Mouse (Mus musculus) left cerebral cortex, adult 11 months (tissue): ENCODE results near the gene Olfr1275.

Experiments
- DNase-seq: peaks from one replicate; pipeline ENCODE4 v3.0.0; 2022; ENCODE audit warnings: low spot score

The Olfr1275 gene

DNA sequence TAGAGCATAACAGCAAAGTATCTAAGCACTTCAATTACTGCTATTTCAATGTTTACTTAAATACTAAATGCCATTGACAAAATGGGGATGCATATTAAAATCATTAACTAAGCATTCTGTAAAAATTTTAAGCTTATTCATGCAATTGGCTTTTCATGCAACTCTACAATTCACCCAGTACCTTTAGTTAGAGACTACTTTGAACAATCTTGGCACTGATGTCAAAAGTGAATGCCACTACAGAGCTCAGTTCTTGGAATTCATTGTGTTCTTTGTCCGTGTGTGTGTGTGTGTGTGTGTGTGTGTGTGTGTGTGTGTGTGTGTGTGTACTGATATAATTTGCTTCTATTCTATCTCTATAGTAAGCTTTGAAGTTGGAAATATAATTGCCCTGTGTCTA lies at the start of gene Olfr1275:
Olfr1275 (minus strand) TSS at position 101 of the 400 bp plus-strand sequence.
- no peak for DNase-seq

DNA sequence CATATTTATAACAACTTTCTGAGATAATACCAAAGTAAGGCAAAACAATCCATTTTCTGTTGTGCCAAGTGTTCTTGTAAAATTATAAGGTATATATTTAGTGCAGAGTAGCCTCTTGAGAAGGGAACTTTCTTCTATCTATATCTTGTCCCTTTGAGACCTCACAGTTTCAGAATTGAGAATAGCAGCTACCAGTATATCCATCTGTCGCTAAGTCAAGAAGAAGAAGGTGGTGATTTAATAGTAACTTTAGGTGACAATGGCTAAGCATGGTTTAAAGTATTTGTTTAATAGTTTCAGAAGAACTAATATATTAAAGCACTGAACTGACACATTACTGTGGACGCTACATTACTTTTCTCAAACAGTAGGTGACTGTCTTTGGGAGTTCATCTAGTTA lies 38.9 kb upstream of the Olfr1275 start, which contains the start of gene Olfr1277:
Olfr1277 (minus strand) TSS at position 101 of the 400 bp plus-strand sequence.
- no peak for DNase-seq

DNA sequence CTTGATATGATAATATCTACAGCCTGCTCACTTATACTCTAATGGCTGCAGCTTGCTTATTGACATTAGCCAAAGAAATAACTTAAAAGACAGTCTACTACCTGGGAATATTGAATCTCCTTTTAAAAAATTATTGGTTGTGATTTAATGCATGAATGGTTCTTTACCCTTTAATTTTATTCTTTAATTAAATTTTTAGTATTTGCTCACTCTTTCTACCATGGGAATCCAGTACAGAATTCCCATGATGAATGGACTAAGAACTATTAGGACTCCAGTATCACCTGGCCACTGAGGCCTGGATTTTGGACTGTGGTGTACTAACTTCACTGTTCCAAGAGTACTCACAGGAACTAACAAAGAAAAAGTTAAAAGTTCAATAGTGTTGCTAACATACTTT lies 19.1 kb upstream of the Olfr1275 start, which contains the start of gene Olfr1276:
Olfr1276 (plus strand) TSS at position 301 of the 400 bp plus-strand sequence.
- DNase-seq, result no peak

DNA sequence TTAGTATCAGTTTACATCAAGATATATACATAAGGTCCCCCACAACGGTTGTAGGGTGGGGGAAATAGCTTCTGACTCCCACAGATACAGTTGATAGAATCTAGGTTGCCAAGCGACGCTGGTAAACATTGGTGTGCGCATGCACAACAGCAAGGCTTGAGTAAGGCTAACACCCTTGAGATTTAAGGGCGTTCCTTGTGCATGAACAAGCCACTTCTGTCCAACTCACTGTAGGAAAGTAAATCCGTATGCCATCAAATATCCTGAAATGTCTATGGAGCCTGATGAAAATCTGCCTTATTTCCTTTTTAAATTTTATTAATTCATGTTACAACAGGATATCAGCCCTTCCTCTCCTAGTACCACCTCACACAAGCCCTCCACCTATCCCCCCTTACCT lies 5.6 kb downstream of the Olfr1275 start, which contains the start of gene 4930430A15Rik:
4930430A15Rik (minus strand) TSS at position 101 of the 400 bp plus-strand sequence.
- DNase-seq, result no peak

DNA sequence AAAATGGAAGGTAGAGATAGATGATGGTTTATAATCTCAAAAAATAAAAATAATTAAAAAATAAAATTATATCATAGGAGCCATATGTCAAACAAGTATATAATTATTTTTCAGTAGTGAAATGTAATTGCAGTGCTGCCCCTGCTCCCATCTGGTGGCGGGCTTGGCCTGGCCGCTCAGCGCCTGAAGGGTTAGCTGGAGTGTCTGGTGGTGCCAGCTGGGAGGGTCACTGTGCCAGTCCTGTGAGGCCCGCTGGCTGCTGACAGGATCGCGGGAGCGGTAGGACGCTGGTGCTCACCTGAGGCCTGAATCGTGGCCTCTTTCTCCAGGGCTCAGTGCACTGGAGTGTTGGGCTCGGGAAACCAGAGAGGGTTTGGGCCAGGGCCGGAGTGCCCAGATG lies 53.0 kb downstream of the Olfr1275 start:
- no peak for DNase-seq
